Mouse (Mus musculus): Measurements from ENCODE around the gene Luc7l2.

GRCm38 (mm10) chr6:38576096-38576495, 25.0 kb downstream of the Luc7l2 start:
- TF ChIP-seq TCF12 (IDR thresholded peaks at IDR 0.05; ENCODE audit: insufficient read depth, poor library complexity, severe bottlenecking), result no peak
- TF ChIP-seq MAX (IDR thresholded peaks at IDR 0.05; ENCODE audit: low read depth), result no peak
- no peak for TF ChIP-seq POLR2A (IDR thresholded peaks at IDR 0.05; ENCODE audit: insufficient read length, low read depth)
- no peak for TF ChIP-seq POLR2AphosphoS2 (IDR thresholded peaks at IDR 0.05; ENCODE audit: insufficient read length, low read depth)

Data from myocyte (in vitro differentiated cells).